Mouse (Mus musculus) spleen, adult 12 weeks (tissue): ENCODE results near the gene Ttc30a1.
"Not testable (repeated sequence)": the region's sequence is repeated elsewhere in the genome, so short reads cannot be mapped to it uniquely, and the experiment has no call there.

Experiments used
- DNase-seq: peaks from one replicate; pipeline ENCODE4 v3.0.0; 2022; ENCODE audit warnings: low spot score

The Ttc30a1 gene

DNA sequence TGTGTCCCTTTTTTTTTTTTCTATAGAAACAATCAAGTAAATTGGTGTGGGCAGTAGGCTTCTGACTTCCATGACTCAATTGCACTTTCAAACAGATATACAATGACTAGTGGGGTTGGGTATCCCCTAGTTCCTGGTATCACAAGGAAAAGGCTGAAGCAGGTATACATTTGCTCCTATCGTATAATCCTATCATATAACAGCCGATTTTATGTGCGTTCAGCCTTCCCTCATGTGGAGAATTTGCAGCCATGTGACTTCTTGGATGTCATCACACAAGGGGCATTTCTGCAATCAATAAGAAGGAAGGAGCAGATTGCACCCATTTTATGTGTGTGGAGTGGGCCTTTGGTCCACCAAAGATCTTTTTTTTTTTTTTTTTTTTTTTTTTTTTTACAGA lies 1.3 kb upstream of the Ttc30a1 start:
- DNase-seq: no peak

DNA sequence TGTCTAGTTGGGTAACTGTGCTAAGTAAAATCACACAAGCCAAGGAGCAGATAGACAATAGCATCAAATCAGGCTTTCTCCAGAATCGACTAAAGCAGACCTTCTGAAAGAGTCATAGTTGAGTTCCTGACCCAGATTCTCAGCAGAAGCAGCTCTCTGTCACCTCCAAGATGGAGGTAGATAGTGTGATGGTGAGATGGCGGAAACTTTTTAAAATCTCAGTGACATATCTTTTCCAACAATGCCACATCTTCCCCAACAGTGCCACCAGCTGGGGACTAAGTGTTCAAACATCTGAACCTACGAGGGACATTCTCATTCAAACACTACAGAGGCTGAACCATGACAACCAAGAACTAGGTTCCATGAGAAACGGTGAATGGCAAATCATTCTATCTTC lies 859 bp upstream of the Ttc30a1 start:
- DNase-seq: no peak

DNA sequence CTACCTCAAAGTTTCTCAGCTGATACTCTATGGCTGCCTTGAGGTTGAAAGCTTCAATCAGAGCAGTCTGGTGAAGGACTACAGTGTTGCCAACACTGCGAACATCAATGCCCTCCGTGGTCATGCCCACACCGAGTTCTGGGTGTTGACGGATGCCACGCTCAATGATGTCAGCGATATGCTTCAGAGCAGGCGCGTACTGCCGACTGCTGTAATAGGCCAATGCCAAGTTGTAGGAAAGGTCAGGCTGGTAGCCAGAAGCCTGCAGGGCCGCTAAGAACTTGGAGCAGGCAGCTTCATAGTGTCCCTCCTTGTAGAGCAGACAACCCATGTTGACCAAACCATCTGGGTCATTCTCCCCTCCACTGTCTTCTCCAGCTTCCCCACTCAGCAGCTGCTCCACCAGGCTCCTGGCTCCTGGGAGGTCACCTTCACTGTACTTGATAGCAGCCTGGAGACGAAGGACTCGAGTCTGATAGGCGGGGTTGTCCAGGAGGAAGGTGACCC lies 781 bp downstream of the Ttc30a1 start:
- DNase-seq: not testable (repeated sequence)

DNA sequence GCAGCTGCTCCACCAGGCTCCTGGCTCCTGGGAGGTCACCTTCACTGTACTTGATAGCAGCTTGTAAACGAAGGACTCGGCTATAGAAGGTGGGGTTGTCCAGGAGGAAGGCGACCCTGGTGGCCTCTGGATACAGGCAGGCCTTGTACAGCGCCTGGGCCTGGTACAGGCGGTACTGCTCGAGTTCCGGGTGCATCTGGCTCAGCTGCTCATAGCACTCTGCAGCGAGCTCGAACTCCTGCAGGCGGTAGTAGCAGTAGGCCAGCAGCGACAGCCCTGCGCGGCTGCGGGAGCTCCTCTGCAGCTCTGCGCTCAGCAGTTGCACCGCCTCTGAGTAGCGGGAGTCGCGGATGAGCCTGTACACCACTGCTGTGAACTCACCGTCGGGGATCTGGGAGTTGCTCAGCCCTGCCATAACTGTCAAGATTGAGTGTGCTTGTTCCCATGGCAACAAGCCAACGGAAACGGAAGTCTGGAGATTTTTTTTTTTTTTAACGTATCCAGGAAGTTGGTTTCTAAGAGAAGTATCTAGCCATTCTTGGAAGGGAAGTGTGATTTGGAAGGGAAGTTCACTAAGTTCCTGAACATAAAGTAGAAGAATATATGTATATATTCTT lies 3.9 kb downstream of the Ttc30a1 start, which contains the start of gene Ttc30a2:
Gene Ttc30a2, minus strand, starts transcription at position 419 of the 617 bp plus-strand sequence.
- not testable (repeated sequence) for DNase-seq

DNA sequence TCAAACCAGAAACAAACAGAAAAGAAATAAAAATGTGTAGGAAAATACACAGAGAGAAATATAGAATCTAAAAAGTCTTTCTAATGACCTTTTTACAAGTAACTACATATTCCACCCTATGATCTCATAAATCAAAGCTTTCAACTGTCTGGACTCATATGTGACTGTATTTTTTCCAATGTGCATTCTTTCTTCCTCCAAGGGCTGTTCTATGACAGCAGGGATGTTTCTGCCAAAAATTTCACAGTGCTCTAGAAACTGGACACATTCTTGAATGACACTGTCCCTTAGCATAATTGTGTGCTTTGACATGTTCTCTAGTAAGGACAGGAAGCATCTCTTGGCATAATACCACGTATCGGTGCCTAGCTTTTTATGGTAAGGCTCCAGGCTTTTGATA lies 5.7 kb downstream of the Ttc30a1 start:
- DNase-seq: not testable (repeated sequence)

DNA sequence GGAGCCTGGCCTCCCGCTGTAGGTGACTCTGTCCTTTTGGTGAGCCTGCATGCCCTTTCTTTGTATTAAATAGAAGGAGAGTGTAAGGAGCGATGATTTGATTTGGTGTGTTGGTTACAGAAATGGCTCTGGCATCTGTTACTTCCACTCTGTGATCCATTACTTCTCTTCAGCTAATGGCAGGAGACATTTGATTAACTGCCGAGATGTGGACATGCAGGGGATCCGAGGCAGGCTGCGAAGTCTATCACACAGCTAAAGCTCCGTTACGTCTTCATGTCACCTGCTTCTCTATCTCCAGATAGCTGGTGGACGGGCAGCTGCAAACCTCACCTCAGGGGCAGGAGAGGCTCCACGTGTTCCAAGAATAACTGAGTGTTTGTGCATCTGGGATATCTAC lies 7.6 kb downstream of the Ttc30a1 start:
- DNase-seq: no peak

DNA sequence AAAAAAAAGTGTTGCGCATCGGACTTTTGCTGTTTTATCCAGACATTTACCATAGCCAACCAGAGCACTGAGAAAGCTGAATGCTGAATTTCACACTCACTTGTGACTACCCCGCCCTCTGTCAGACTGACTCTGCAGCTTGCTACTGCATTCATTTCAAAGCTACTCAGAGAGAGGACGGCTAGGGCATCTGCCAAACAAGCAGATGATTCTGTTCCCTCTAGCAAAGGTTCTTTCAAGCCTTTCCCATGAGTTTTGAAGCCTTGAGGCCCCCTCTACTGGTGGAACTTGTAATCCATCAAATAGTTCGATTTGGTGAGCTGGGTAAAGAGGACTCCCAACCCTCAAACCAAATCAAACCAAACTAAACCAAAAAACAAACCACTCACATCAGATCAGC lies 16.8 kb downstream of the Ttc30a1 start:
- DNase-seq: no peak

DNA sequence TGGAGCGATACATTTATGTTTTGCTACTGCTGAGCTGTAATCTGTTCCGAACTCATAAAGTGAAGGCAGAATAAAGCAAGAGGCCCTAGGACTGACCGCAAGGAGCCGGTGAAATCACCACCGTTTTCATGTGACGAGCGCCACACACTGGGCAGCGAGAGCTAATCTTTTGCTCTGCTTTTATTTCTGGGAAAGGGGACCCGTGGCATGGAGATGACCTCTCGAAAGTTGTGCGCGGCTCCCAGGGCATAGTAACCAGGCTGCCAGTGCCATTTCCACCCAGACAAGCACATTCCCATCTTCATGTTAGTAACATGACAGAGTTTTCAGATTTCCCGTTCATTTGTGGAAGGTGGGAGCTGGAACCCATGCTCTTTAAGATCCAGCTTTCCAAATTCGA lies 17.3 kb downstream of the Ttc30a1 start:
- no peak for DNase-seq

DNA sequence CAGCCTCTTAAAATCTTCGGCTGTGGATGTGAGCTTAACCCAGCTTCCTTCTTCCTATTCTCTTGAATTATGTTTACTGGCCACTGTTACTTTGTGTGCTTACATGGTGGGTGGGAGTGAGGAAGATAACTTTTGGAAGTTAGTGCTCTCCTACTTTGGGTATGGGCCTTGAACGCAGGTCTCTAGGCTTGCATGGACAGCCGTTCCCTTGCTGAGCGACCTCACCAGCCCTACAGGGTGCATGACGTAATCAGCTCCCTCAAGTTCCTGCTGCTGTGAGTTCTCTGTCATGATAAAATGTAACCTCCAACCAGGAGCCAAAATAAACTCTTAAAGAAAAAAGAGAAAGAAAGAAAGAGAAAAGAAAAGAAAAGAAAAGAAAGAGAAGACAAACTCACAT lies 17.7 kb downstream of the Ttc30a1 start:
- DNase-seq: no peak

DNA sequence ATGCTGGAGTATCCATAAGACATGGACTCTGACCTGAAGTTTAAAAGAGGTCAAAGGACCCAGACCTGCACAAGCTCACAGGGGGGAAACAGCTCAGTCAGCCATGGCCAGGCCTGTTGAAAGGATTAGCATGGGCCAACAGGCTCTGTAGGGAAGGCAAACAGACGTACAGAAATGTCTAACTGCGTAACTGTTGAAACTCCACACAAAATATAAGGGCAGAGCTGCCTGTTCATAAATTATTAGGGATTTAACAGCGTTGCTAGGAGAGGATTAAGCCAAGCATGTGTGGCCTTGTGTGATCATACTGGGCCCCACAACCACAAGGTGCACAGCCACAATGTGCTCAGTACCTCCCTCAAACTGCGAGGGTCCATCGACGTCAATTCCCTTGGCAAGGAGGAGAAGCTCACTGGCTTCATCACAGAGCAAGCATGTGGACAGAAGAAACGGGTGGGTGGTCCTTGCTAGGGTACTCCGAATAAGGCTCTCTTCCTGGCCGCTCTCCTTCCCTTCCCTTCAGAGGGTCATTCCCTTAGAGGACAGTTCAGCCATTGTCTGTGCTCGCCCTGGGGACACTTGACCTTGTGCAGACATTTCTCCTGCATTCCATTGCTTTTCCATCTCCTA lies 18.4 kb downstream of the Ttc30a1 start:
- DNase-seq: no peak

DNA sequence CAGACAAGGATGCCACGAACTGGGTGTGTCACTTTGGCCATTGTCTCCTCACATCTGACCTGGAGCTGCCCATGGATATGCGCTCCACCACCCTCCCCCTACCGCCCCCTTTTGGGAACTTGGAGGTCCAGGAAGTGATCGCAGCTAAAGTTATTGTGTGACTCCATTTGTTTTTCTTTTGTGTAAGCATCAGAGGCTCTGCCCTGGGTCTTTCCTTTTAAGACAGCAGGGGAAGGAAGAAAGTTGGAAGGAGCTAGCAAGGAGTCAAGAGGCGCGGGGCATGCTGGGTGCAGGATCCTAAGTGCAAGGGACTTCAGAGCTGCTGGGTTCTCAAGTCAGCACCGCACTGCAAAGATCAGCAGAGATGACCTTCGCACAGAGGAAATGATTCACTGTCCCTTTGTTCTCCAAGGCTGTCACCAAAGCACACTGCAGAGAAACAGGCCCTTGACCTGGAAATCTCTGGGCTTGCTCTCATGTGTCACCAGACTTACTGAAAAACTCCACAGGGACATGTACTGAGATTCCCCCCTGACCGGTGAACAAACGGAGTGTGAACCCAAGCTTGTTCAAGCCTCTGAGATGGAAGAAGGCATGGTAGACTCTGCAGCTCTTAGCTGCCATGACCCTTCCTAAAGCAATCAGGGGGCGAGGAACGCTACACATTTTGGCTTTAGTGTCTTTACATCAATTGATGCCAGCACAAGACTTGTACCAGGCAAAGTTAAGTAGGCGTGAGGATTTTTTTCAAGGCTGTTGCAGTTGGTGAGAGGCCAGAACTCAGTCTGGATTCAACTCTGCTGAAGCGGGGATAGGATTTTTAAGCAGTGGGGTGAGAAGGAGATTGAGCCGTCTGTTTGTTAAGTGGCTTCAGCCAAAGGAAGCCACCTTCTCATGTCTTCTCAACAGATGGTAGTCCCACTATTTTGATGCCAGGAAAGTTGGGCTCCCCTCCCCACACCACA lies 21.1 kb downstream of the Ttc30a1 start:
- DNase-seq: no peak

DNA sequence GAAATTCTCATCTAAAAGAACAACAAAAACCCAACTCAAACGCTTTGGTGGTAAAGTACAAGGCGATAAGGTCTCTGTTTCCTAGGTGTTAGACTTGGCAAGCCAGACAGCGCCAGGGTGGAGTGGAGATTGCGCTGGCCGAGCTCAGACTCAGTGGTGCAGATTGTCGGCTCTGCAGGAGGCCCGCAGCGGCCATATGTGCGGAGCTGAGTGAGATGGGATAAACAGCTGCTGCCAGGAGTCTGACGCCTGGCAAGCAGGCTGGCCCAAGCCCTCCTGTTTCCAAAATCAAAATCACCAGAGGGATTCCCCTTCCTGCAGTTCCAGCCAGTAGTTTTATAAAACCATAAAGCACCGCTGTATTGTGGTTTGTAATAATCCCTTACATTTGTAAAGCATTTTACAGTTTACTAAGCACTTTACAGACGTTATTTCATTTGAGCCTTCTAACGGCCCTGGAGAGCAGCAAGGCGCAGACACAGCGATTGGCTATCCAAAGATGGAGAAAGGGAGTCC lies 21.9 kb downstream of the Ttc30a1 start:
- DNase-seq: no peak

DNA sequence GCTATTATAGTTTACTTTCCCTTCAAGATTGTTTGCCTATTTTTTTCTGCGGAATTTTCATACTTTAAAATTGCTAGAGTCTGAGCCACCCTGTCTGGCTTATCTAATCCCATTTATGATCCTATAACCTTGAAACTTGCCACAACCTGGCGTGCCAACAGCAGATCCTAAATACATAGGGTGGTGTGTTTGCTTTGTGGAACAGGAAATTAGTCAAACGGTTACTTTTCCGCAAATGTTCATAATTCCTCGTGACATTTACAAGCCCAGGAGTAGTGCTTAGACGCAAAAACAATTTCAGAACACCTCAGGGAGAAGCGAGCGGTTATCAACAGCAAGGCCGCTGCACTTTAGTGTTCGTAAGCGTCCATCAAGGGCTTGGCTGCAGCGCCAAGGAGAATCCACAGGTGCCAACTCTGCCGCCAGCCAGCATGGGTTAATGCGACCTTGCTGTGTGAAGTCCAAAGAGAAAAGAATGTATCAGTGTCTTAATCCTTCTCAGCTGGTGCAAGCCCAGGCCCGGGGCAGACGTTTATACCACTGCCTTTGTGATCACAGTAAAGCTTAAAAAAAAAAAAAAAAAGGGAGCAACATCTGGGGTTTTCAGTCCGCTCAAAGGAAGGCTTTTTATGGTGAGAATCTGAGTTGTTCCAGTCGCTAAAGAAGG lies 22.5 kb downstream of the Ttc30a1 start:
- DNase-seq: no peak

DNA sequence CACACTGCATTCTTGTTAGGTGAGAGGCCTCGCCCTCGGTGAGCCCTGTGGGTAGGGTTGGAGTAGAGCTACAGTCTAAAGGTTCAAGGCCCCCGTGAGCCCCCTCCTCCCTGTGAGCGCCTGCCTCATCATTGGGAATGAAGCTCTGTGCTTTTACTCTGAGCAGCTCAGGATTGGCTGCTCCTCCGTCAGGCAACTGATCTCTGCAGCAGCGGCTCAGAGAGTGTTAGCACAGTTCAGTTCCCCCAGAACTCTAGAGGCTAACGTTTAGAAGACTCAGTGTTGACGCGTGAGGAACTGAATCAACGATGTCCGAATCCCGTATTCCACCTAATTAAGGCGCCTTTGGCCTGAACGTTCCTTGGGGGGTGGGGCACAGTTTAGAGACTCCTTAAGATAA lies 26.1 kb downstream of the Ttc30a1 start:
- no peak for DNase-seq

DNA sequence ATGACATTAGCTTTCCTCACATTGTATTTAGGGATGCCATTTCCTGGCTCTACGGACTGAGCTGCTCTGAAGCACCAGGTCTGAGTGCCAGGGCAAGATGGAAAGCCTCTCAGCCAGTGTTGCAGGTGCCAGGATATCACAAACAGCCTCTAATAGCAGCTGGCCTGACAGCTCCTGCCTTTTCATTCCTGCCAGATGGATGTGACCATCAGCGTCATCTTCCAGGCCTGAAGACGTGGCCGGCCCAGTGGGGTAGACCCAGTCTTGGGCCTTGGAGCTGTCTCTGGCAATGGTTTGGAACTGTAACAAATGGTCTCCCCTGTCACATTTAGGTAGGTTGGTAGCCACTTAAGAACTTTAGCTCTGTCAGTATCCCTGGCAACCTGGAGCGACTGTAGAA lies 28.4 kb downstream of the Ttc30a1 start:
- DNase-seq: no peak

DNA sequence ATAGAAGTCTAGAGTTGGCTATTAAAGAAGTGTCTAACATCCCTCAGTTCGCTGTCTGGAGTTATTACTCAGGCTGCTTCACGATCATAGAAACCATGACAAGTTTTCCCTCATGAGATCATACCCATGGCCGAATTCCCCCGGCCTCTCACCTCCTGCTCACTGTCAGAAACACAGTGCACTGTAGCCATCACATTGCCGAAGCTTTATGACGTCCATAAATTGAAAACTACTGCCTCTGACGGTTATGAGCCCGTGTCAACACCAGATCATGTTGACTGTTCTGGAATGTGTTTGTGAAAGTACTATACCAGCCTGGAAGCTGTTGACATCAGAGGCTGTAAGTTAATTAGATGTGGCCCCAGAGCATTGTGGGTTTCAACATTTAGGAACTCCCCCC lies 31.1 kb downstream of the Ttc30a1 start:
- no peak for DNase-seq

DNA sequence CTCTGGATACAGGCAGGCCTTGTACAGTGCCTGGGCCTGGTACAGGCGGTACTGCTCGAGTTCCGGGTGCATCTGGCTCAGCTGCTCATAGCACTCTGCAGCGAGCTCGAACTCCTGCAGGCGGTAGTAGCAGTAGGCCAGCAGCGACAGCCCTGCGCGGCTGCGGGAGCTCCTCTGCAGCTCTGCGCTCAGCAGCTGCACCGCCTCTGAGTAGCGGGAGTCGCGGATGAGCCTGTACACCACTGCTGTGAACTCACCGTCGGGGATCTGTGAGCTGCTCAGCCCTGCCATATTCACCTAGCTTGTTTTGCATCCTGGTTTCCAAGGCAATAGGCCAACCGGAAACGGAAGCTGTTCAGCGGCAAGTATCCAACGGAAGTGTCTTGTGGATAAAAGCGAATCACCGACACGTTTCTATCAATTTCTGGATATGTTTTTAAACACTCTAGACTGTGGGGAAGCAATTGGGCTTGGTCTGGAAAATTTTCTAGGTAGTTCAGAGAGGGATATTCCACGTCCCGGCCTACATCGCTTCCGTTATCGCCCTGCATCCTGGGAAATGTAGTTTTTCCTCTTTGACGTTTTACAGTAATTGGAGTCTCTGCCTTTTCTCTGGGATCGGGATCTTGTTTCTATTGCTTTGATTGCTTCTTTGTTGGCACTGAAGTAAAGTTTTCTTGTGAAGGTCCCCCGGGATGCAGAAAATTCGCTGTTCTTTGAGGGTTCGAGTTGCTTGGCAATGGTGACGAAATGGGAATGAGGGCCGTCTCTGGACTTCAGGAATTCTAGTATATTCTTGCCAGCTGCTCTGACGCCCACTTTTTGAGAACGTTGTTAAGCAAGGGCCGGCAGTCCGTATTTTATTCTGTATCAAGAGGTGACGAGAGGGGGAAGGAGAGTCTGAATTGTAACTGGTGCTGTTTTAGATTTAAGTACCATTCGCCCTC lies 43.4 kb downstream of the Ttc30a1 start, which contains the start of gene Ttc30b:
Gene Ttc30b, minus strand, starts transcription at position 469 of the 947 bp plus-strand sequence.
- peak; percentile 61 for DNase-seq

DNA sequence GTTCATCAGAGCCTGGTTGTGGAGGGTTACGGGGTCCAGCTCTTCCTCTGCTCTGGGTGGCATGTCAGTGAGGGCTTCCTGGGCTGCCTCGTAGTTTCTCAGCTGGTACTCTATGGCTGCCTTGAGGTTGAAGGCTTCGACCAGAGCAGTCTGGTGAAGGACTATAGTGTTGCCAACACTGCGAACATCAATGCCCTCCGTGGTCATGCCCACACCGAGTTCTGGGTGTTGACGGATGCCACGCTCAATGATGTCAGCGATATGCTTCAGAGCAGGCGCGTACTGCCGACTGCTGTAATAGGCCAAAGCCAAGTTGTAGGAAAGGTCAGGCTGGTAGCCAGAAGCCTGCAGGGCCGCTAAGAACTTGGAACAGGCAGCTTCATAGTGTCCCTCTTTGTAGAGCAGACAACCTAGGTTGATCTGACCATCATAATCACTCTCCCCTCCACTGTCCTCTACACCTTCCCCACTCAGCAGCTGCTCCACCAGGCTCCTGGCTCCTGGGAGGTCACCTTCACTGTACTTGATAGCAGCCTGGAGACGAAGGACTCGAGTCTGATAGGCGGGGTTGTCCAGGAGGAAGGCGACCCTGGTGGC lies 44.1 kb downstream of the Ttc30a1 start:
- DNase-seq: not testable (repeated sequence)

DNA sequence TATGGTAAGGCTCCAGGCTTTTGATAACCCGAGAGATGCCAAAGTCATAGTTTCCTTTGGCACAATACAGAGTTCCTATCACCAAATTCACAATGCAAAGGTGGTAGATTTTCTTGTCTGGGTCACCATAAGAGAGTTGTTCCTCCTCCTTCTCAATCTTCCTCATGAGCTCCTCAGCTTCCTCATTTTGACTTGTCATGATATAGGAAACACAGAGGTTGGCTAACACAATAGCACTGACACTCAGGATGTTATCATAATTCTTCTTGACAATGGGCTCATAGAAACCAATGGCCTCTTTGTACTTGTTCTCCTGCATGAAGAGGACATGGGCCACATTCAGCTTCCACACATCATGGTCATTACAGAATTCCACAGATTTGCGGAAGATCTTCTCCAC lies 45.1 kb downstream of the Ttc30a1 start:
- not testable (repeated sequence) for DNase-seq

DNA sequence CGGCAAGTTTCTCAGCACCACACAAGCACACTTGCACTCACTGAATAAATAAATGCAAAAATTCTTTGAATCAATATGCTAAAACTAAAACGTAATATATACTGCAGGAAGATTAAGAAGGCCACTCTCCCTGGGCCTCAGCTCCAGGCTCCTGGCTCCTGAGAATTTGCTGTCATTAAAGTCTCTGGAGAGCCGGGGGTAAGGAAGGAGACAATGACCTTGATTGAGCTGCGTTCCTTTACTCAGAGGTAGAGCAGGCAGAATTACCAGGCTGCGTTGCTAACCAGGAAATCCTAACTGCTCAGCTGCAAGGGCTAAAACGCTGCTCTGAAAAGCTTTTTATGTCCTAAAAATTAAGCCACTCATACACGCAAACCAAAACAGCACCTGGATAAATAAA lies 48.2 kb downstream of the Ttc30a1 start:
- no peak for DNase-seq
